Mouse (Mus musculus): ENCODE measurements around the gene Thy1. TPM values are rescaled to one million over a fixed set of nuclear protein-coding genes. Genes with fewer than 3 reads are reported as not detected.

Thy1 gene
- polyA plus RNA-seq, 1 experiment from 2014 or later = 0.26 TPM

- WGBS (ENCODE audit: insufficient replicate concordance) = 34% methylated on average over 6 of the region's 6 CpGs
- ATAC-seq (ENCODE audit: insufficient read depth) = no peak
- Histone ChIP-seq H3K9ac (no peak overlapping the region), H3K4me2 (no peak overlapping the region), H3K27me3 (no peaks in the 10 kb centered on the region), H3K27ac (replicated peaks) (no peak overlapping the region), H3K4me1 (replicated peaks) (no peaks in the 10 kb centered on the region), H3K36me3 (replicated peaks) (no peaks in the 10 kb centered on the region), H3K4me3 (replicated peaks) (no peak overlapping the region), H3K9me3 (replicated peaks) (no peaks in the 10 kb centered on the region)
Observed at GRCm38 (mm10) chr9:44013781-44014180, 29.4 kb upstream of the Thy1 start.

DNA sequence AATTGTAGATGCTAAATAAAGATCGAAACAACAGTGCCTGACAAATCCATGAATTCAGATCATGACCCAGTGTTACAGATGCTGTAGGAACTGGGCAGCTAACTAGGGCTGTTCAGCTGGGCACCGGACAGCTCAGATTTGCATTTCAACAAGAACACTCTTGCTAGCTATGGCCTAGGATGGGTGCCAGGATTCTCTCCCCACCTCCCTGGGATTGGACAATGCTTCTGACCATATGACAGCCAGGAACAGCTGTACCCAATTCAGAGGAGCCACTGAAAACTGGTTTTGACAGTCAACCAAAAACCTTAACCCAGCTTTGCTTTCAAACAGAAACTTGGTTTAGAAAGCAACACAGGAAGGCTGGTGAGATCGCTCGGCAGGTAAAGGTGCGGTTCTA is 26.9 kb upstream of the Thy1 start:
- H3K4me3 ChIP-seq (replicated peaks) = no peak overlapping the region
- no peaks in the 10 kb centered on the region for H3K36me3 ChIP-seq (replicated peaks)
- no peak for ATAC-seq (ENCODE audit: insufficient read depth)
- H3K9me3 ChIP-seq (replicated peaks) = no peaks in the 10 kb centered on the region
- no peak overlapping the region for H3K9ac ChIP-seq
- H3K27ac ChIP-seq (replicated peaks) = no peak overlapping the region
- H3K4me1 ChIP-seq (replicated peaks) = no peaks in the 10 kb centered on the region
- H3K4me2 ChIP-seq = no peak overlapping the region
- 71% methylated on average over 5 of the region's 5 CpGs for WGBS (ENCODE audit: insufficient replicate concordance)
- no peaks in the 10 kb centered on the region for H3K27me3 ChIP-seq

DNA sequence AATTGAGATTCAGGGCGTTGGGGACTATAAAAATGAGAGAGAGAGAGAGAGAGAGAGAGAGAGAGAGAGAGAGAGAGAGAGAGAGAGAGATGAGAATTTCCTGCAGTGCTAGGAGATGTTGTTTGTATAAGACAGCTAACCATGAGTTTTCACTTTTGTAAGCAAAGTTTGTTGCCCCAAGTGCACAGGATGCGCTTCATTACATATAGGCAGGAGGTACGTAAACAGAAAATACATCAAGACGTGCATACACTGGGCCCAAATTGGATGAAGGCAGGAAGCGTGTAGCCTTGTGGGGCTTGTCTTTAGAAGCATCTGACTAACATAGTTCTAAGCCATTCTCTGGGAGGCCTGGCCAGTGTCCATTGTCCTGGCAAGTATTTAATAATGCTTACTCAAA is 25.3 kb upstream of the Thy1 start:
- no peak overlapping the region for H3K4me3 ChIP-seq (replicated peaks)
- H3K9me3 ChIP-seq (replicated peaks) = no peaks in the 10 kb centered on the region
- no peak overlapping the region for H3K4me2 ChIP-seq
- H3K27ac ChIP-seq (replicated peaks) = no peak overlapping the region
- H3K36me3 ChIP-seq (replicated peaks) = no peaks in the 10 kb centered on the region
- ATAC-seq (ENCODE audit: insufficient read depth) = no peak
- WGBS (ENCODE audit: insufficient replicate concordance) = 60% methylated on average over 5 of the region's 5 CpGs
- H3K27me3 ChIP-seq = no peaks in the 10 kb centered on the region
- no peaks in the 10 kb centered on the region for H3K4me1 ChIP-seq (replicated peaks)
- no peak overlapping the region for H3K9ac ChIP-seq

DNA sequence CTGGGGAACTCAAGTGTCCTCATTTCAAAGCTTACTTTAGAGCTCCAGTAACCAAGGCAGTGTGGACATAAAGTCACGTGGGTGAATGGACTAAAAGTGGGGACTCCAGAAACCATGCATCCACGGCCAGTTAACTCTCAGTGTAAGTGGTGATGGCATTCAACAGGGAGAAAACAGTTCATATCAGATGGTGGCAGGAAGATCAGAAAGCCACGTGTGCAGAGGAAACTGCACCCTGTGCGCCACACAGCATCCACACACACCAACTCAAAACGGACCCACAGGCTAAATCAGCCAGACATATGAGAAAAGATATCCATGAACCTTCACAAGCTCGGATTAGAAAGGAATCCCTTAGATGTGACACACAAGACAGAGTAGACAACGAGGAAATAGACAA is 23.2 kb upstream of the Thy1 start:
- Histone ChIP-seq H3K9me3 (replicated peaks) (no peaks in the 10 kb centered on the region), H3K27me3 (no peaks in the 10 kb centered on the region), H3K4me1 (replicated peaks) (no peaks in the 10 kb centered on the region), H3K4me3 (replicated peaks) (no peak overlapping the region), H3K4me2 (no peak overlapping the region), H3K9ac (no peak overlapping the region), H3K27ac (replicated peaks) (no peak overlapping the region), H3K36me3 (replicated peaks) (no peaks in the 10 kb centered on the region)
- WGBS (ENCODE audit: insufficient replicate concordance) = 47% methylated on average over 7 of the region's 7 CpGs
- ATAC-seq (ENCODE audit: insufficient read depth) = no peak

GRCm38 (mm10) chr9:44022100-44022847 is 20.9 kb upstream of the Thy1 start:
- Histone ChIP-seq H3K4me2 (no peak overlapping the region), H3K27ac (replicated peaks) (no peak overlapping the region), H3K36me3 (replicated peaks) (no peaks in the 10 kb centered on the region), H3K9me3 (replicated peaks) (no peaks in the 10 kb centered on the region), H3K4me1 (replicated peaks) (no peaks in the 10 kb centered on the region), H3K4me3 (replicated peaks) (no peak overlapping the region), H3K9ac (no peak overlapping the region), H3K27me3 (no peaks in the 10 kb centered on the region)
- WGBS (ENCODE audit: insufficient replicate concordance) = 65% methylated on average over 8 of the region's 8 CpGs
- no peak for ATAC-seq (ENCODE audit: insufficient read depth)

DNA sequence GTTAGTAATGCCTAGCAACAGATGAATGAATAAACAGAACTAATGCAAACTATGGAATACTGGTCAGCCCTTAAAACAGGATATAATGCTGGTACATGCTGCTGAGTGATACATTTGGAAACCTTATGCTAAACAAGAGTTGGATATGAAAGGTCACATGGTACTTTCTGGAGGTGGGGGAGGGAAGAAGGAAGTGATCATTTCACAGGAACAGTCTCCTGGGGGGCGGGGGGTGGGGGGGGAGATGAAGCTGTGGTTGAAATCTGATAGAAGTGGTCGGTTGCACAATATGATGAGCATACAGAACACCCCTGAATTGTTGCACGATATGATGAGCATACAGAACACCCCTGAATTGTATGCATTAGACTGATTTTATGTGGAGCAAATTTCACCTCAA is 19.1 kb upstream of the Thy1 start:
- Histone ChIP-seq H3K9me3 (replicated peaks) (no peaks in the 10 kb centered on the region), H3K9ac (no peak overlapping the region), H3K4me3 (replicated peaks) (no peak overlapping the region), H3K27ac (replicated peaks) (no peak overlapping the region), H3K4me2 (no peak overlapping the region), H3K4me1 (replicated peaks) (no peaks in the 10 kb centered on the region), H3K27me3 (no peaks in the 10 kb centered on the region), H3K36me3 (replicated peaks) (no peaks in the 10 kb centered on the region)
- no peak for ATAC-seq (ENCODE audit: insufficient read depth)
- WGBS (ENCODE audit: insufficient replicate concordance) = 29% methylated on average over 3 of the region's 3 CpGs

- Histone ChIP-seq H3K27me3 (no peaks in the 10 kb centered on the region), H3K4me3 (replicated peaks) (no peak overlapping the region), H3K36me3 (replicated peaks) (no peaks in the 10 kb centered on the region), H3K9ac (no peak overlapping the region), H3K4me1 (replicated peaks) (no peaks in the 10 kb centered on the region), H3K4me2 (no peak overlapping the region), H3K27ac (replicated peaks) (no peak overlapping the region), H3K9me3 (replicated peaks) (no peaks in the 10 kb centered on the region)
- WGBS (ENCODE audit: insufficient replicate concordance) = 31% methylated on average over 5 of the region's 5 CpGs
- ATAC-seq (ENCODE audit: insufficient read depth) = no peak
Observed at GRCm38 (mm10) chr9:44029580-44030236, 13.5 kb upstream of the Thy1 start.

- Histone ChIP-seq H3K36me3 (replicated peaks) (no peaks in the 10 kb centered on the region), H3K27me3 (no peaks in the 10 kb centered on the region), H3K9me3 (replicated peaks) (no peaks in the 10 kb centered on the region), H3K4me3 (replicated peaks) (no peak overlapping the region), H3K27ac (replicated peaks) (no peak overlapping the region), H3K4me1 (replicated peaks) (no peaks in the 10 kb centered on the region), H3K4me2 (no peak overlapping the region), H3K9ac (no peak overlapping the region)
- WGBS (ENCODE audit: insufficient replicate concordance) = 68% methylated on average over 4 of the region's 4 CpGs
- ATAC-seq (ENCODE audit: insufficient read depth) = no peak
Observed at GRCm38 (mm10) chr9:44030646-44031045, 12.5 kb upstream of the Thy1 start.

- no peak for ATAC-seq (ENCODE audit: insufficient read depth)
- Histone ChIP-seq H3K36me3 (replicated peaks) (no peaks in the 10 kb centered on the region), H3K4me3 (replicated peaks) (no peak overlapping the region), H3K27me3 (no peaks in the 10 kb centered on the region), H3K4me1 (replicated peaks) (no peaks in the 10 kb centered on the region), H3K27ac (replicated peaks) (no peak overlapping the region), H3K4me2 (no peak overlapping the region), H3K9me3 (replicated peaks) (no peaks in the 10 kb centered on the region), H3K9ac (no peak overlapping the region)
- WGBS (ENCODE audit: insufficient replicate concordance) = 26% methylated on average over 5 of the region's 5 CpGs
Observed at GRCm38 (mm10) chr9:44031079-44031478, 12.1 kb upstream of the Thy1 start.

GRCm38 (mm10) chr9:44031946-44032345 is 11.2 kb upstream of the Thy1 start:
- H3K4me3 ChIP-seq (replicated peaks) = no peak overlapping the region
- H3K27me3 ChIP-seq = no peaks in the 10 kb centered on the region
- no peak overlapping the region for H3K9ac ChIP-seq
- no peak overlapping the region for H3K4me2 ChIP-seq
- H3K4me1 ChIP-seq (replicated peaks) = no peaks in the 10 kb centered on the region
- 55% methylated on average over 4 of the region's 4 CpGs for WGBS (ENCODE audit: insufficient replicate concordance)
- no peaks in the 10 kb centered on the region for H3K9me3 ChIP-seq (replicated peaks)
- H3K36me3 ChIP-seq (replicated peaks) = no peaks in the 10 kb centered on the region
- H3K27ac ChIP-seq (replicated peaks) = no peak overlapping the region
- no peak for ATAC-seq (ENCODE audit: insufficient read depth)

GRCm38 (mm10) chr9:44033317-44033716 is 9.9 kb upstream of the Thy1 start:
- no peak overlapping the region for H3K4me2 ChIP-seq
- no peaks in the 10 kb centered on the region for H3K4me1 ChIP-seq (replicated peaks)
- no peak for ATAC-seq (ENCODE audit: insufficient read depth)
- H3K27me3 ChIP-seq = no peaks in the 10 kb centered on the region
- no peaks in the 10 kb centered on the region for H3K36me3 ChIP-seq (replicated peaks)
- H3K4me3 ChIP-seq (replicated peaks) = no peak overlapping the region
- H3K9me3 ChIP-seq (replicated peaks) = no peaks in the 10 kb centered on the region
- no peak overlapping the region for H3K27ac ChIP-seq (replicated peaks)
- WGBS (ENCODE audit: insufficient replicate concordance) = 79% methylated on average over 5 of the region's 5 CpGs
- H3K9ac ChIP-seq = no peak overlapping the region
